Comparison of ENCODE assay signal across 26 mouse cellular contexts in the genomic region with DNA sequence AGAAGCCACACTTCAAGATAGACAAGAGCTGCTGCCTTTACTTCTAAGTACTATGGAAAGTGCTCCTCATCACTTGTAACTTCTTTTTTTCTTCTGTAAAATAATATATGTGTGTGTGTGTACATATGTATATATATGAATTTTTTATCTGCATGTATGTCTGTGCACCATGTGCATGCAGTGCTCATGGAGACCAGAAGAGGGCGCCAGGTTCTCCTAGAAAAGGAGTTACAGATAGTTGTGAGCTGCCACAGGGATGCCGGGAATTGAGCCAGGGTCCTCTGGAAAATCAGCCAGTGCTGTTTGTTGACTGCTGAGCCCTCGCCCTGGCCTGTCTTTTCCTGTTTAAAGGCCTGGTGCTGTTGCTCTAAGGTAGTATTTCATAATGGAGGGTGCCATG. TPM values are rescaled to one million over a fixed set of nuclear protein-coding genes. Genes with fewer than 3 reads are reported as not detected.
DNase-seq lines count a peak whose midpoint lies in the region; TF ChIP-seq lines count a peak whose summit lies in the region.
"Had no signal": no experiment of that assay in that cellular context is flagged by ENCODE, and none has a peak within 500 bp of the region (broad histone marks: within the 10 kb centered on the region; RNA-seq: fewer than 3 reads in every experiment).

No protein-coding gene starts in this region.

- no peak overlapping the region for H3K27ac ChIP-seq in left cerebral cortex, adult 2 months
- H3K27ac ChIP-seq: forebrain, embryonic 15.5 days; hindbrain, embryonic 12.5 days had no signal

- peak; percentile 16 for TF ChIP-seq CTCF in left cerebral cortex, adult 2 months (IDR thresholded peaks at IDR 0.05)

- no peak for DNase-seq in left cerebral cortex, adult 2 months (ENCODE audit: extremely low spot score in 1 of 2, low spot score in 2 of 2)
- no peak for DNase-seq in left cerebral cortex, postnatal 25 days (ENCODE audit: low spot score in 2 of 2)
- DNase-seq in thymus, postnatal 4 days, result peak; percentile 12
- DNase-seq in thymus, postnatal 0 days (ENCODE audit: low spot score), result no peak
- peak; percentile 34 for DNase-seq in ZHBTc4 (ENCODE audit: low read depth, low spot score)
- no peak for DNase-seq in right cerebral cortex, postnatal 4 days
- DNase-seq in layer of hippocampus, adult 9-11 months, result no peak
- DNase-seq: adrenal gland, postnatal 36 days; cerebellum, postnatal 10 days; heart, adult 18-20 months; kidney, adult 2 months; lung, adult 18-20 months; right cerebral cortex, postnatal 14 days; thymus, adult 2 months had no signal

- H3K4me3 ChIP-seq in left cerebral cortex, adult 2 months, result no peak overlapping the region
- H3K4me3 ChIP-seq: erythroblast, embryonic 14.5 days; forebrain, embryonic 15.5 days; hindbrain, embryonic 12.5 days had no signal

- intact Hi-C loops in left cerebral cortex, adult 2 months (cut with DNase I), result no loop called here
- intact Hi-C loops in left cerebral cortex, postnatal 25 days (cut with DNase I), result no loop called here

RNA-seq across cellular contexts. Expression of gene Tekt3, which starts 23.1 kb away (rescaled TPM):
- not detected for total RNA-seq in left cerebral cortex, adult 2 months (2021)
- total RNA-seq in left cerebral cortex, postnatal 25 days (2021), result not detected
- 0.06 TPM in 1 of 2 replicates, not detected in the other for polyA plus RNA-seq in thymus, postnatal 0 days (2015; fragmentation: Nextera tagmentation; extraction: Ambion mirVana)
- total RNA-seq: adrenal gland, postnatal 36 days; ES-E14; gastrocnemius, adult 18-20 months; heart, adult 18-20 months; left cerebral cortex, adult 18-20 months; megakaryocyte progenitor cell, adult 5-6 weeks had no signal
- polyA plus RNA-seq: activated CD4-positive, CD25-positive, alpha-beta regulatory T cell, adult 4 months; erythroblast, embryonic 14.5 days; forebrain, embryonic 15.5 days; heart, postnatal 0 days; hindbrain, embryonic 12.5 days; kidney, adult 2 months; large intestine, adult 2 months; midbrain, embryonic 16.5 days; neural tube, embryonic 11.5 days had no signal

RNA-seq across cellular contexts. Expression of gene Pmp22, which starts 44.2 kb away (rescaled TPM):
- 10 to 100 TPM; 25.7 to 27.5 TPM for total RNA-seq in left cerebral cortex, adult 2 months (2021)
- total RNA-seq in left cerebral cortex, postnatal 25 days (2021), result 10 to 100 TPM; 26.4 to 34.5 TPM
- polyA plus RNA-seq in thymus, postnatal 0 days (2015; fragmentation: Nextera tagmentation; extraction: Ambion mirVana), result 14.5 and 16.8 TPM in 2 replicates
- total RNA-seq: megakaryocyte progenitor cell, adult 5-6 weeks had no signal
- polyA plus RNA-seq: activated CD4-positive, CD25-positive, alpha-beta regulatory T cell, adult 4 months had no signal

Comparison
In these comparisons a context has a peak if more than half of its experiments do, and no peak if none do; other contexts are left out.
1. DNase-seq: peak in thymus, postnatal 4 days (single experiment) and ZHBTc4 (single experiment); none in left cerebral cortex, adult 2 months (0 of 2), left cerebral cortex, postnatal 25 days (0 of 2), thymus, postnatal 0 days (single experiment), right cerebral cortex, postnatal 4 days (single experiment) and layer of hippocampus, adult 9-11 months (single experiment).